Mouse (Mus musculus): ENCODE measurements around the gene Calhm2.

Gene Calhm2

GRCm38 (mm10) chr19:47067096-47067882, 70.8 kb downstream of the Calhm2 start, which contains the start of gene Taf5:
Taf5 (plus strand) TSS chr19:47067746.
- DNase-seq = peak; percentile 97

GRCm38 (mm10) chr19:47065860-47066259, 72.2 kb downstream of the Calhm2 start:
- DNase-seq = no peak

GRCm38 (mm10) chr19:47057684-47058083, 80.4 kb downstream of the Calhm2 start:
- DNase-seq = no peak
